ENCODE assay signal across 15 mouse cellular contexts in genomic region chr7:29987551-29987950, GRCm38 (mm10).
"Had no signal": no experiment of that assay in that cellular context is flagged by ENCODE, and none has a peak within 500 bp of the region (broad histone marks: within the 10 kb centered on the region; RNA-seq: fewer than 3 reads in every experiment).

No protein-coding gene starts in this region.

- ATAC-seq: midbrain, embryonic 16.5 days had no signal

- H3K4me3 ChIP-seq: midbrain, embryonic 10.5 days; midbrain, embryonic 12.5 days; neural tube, embryonic 12.5 days; stomach, embryonic 15.5 days had no signal

- H3K4me2 ChIP-seq: lung, embryonic 14.5 days; midbrain, embryonic 12.5 days; neural tube, embryonic 12.5 days; stomach, embryonic 15.5 days had no signal

- H3K27ac ChIP-seq: midbrain, embryonic 10.5 days; midbrain, embryonic 12.5 days; neural tube, embryonic 12.5 days; stomach, embryonic 15.5 days; stomach, postnatal 0 days had no signal

- H3K9ac ChIP-seq: lung, embryonic 14.5 days; midbrain, embryonic 12.5 days; neural tube, embryonic 12.5 days; stomach, embryonic 15.5 days had no signal

- H3K27me3 ChIP-seq: midbrain, embryonic 12.5 days; neural tube, embryonic 12.5 days; stomach, embryonic 15.5 days had no signal

- H3K9me3 ChIP-seq: midbrain, embryonic 10.5 days; midbrain, embryonic 12.5 days; neural tube, embryonic 12.5 days; stomach, embryonic 15.5 days had no signal

- DNase-seq: lung, adult 18-20 months; lung, embryonic 14.5 days; lung, postnatal 10 days; lung, postnatal 4 days; midbrain, embryonic 14.5 days; right cerebral cortex, postnatal 14 days; thymus, adult 2 months; thymus, postnatal 25 days; thymus, postnatal 4 days had no signal
